Mouse (Mus musculus) thymus, adult 2 months (tissue): ENCODE measurements around the gene Dusp14. TPM values are rescaled to one million over a fixed set of nuclear protein-coding genes. Genes with fewer than 3 reads are reported as not detected.

Experiments used
- DNase-seq: peaks from one replicate; pipeline ENCODE4 v3.0.0; 2021
- H3K27ac ChIP-seq: fragments of 200-500 bp; 2 replicates; pipeline ENCODE4 v1.5.1; 2012; ENCODE audit warnings: low read length, control low read depth; ENCODE audit not compliant: control insufficient read depth, insufficient read depth
- H3K27me3 ChIP-seq: fragments of 200-500 bp; 2 replicates; pipeline ENCODE4 v1.6.1; 2012; ENCODE audit warnings: mild to moderate bottlenecking, low read length, moderate library complexity, mixed read lengths; ENCODE audit not compliant: control insufficient read depth, insufficient read depth
- H3K36me3 ChIP-seq: fragments of 200-500 bp; 2 replicates; pipeline ENCODE4 v1.6.1; 2012; ENCODE audit warnings: mild to moderate bottlenecking, low read length, moderate library complexity; ENCODE audit not compliant: control insufficient read depth, insufficient read depth
- H3K4me1 ChIP-seq: fragments of 200-500 bp; replicated peaks from 2 replicates; pipeline ENCODE4 v1.6.1; 2012; ENCODE audit warnings: low read length; ENCODE audit not compliant: control insufficient read depth, insufficient read depth
- H3K4me3 ChIP-seq: fragments of 200-500 bp; 2 replicates; pipeline ENCODE4 v1.5.1; 2012; ENCODE audit warnings: mild to moderate bottlenecking, low read length, control low read depth, moderate library complexity; ENCODE audit not compliant: control insufficient read depth, insufficient read depth
- CTCF ChIP-seq: fragments of 200-500 bp; IDR thresholded peaks from 2 replicates; pipeline ENCODE4 v1.5.1; 2012; ENCODE audit warnings: mild to moderate bottlenecking, control low read depth, low read length, moderate library complexity, borderline replicate concordance; ENCODE audit not compliant: control insufficient read depth, poor library complexity, insufficient read depth; ENCODE audit errors: extremely low read depth
- POLR2A ChIP-seq: fragments of 200-500 bp; IDR thresholded peaks from 2 replicates; pipeline ENCODE4 v1.6.1; 2012; ENCODE audit warnings: mild to moderate bottlenecking, low read length, control low read depth, moderate library complexity; ENCODE audit not compliant: control insufficient read depth, poor library complexity, insufficient read depth; ENCODE audit errors: extremely low read depth
- WGBS: fragments of 180-500 bp; shearing (Covaris S2); methylation state at CpG from one replicate; pipeline ENCODE4 v1.1.7; 2018; 5-methylcytosine and 5-hydroxymethylcytosine counted together
- polyA plus RNA-seq: library from polyadenylated mRNA; depleted of rRNA; stranded (reverse); fragments of >200 nt; gene quantifications from 2 replicates; pipeline ENCODE4 v1.2.3, GENCODE M21; 2012; rRNA removed

Gene Dusp14
- polyA plus RNA-seq, 1 experiment: 12.4 TPM

DNA sequence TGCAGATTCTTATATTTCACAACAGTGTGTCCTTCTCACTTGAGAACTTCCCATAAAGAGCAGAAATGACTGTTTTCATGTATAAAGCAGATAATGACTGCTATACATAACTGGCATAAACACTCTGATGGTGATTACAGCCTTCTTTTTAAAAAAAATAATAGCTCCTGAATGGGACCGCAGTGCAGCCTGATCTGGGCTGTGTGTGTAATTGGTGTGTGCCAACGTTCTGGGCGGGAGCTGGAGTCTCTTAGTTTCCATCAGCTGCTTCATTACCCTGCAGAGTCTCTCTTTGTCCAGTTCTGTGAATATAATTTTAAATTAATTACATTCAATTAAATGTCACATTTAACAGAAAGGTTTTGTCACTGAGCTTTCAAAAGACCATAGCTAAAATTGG lies 70.1 kb downstream of the Dusp14 start:
- no peak for DNase-seq
- Histone ChIP-seq H3K27me3 (no peaks in the 10 kb centered on the region), H3K27ac (no peak overlapping the region), H3K4me3 (no peak overlapping the region), H3K36me3 (peaks cover 80% of the 10 kb centered on the region), H3K4me1 (no peaks in the 10 kb centered on the region)
- TF ChIP-seq CTCF: no peak
- TF ChIP-seq POLR2A: no peak
- WGBS: 98% methylated on average over 3 of the region's 3 CpGs

Other genes starting within 250 kb of the Dusp14 start
- 0.11 and 0.13 TPM in 2 replicates for gene Hnf1b, start 219.2 kb downstream of the Dusp14 start, polyA plus RNA-seq
- 7.4 and 9.0 TPM in 2 replicates for gene Ddx52, start 127.2 kb downstream of the Dusp14 start, polyA plus RNA-seq
- gene Synrg, start 104.8 kb downstream of the Dusp14 start, polyA plus RNA-seq: 49.9 and 55.1 TPM in 2 replicates
- 6.4 and 6.7 TPM in 2 replicates for gene Tada2a, start 60.3 kb upstream of the Dusp14 start, polyA plus RNA-seq
- gene Acaca, start 60.4 kb upstream of the Dusp14 start, polyA plus RNA-seq: 25.3 and 38.3 TPM in 2 replicates
- gene Gm11437, start 98.2 kb upstream of the Dusp14 start, polyA plus RNA-seq: not detected in 2 replicates